Mouse (Mus musculus) c-Kit-positive CD71-negative TER-119-negative erythroid progenitor cells, embryonic 14.5 days (primary cell): Measurements from ENCODE around the gene Snap25.

Source experiments
- DNase-seq: peaks from one replicate; pipeline ENCODE4 v3.0.0-alpha.2; 2013; ENCODE audit warnings: low read depth

The Snap25 gene

DNA sequence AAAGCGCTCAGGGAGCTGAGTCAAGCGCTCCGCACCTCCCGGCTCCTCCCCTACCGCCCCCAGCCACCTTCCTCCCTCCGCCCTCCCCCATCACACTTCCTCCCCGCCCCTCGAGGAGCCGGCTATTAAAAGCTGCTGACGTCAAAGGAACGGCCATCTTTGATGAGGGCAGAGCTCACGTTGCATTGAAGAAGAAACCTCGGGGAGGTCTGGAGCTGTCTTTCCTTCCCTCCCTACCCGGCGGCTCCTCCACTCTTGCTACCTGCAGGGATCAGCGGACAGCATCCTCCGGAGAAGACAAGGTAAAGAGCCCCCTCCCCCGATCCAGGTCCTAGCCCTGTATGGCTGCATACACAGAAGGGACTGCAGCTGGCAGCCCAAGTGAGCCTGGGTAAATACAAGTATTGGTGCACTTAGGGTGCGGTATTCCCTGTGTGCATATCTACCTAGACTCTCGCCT is at the start of gene Snap25:
TSS of gene Snap25 (plus strand) at position 155 of the 460 bp plus-strand sequence.
- peak; percentile 13 for DNase-seq

DNA sequence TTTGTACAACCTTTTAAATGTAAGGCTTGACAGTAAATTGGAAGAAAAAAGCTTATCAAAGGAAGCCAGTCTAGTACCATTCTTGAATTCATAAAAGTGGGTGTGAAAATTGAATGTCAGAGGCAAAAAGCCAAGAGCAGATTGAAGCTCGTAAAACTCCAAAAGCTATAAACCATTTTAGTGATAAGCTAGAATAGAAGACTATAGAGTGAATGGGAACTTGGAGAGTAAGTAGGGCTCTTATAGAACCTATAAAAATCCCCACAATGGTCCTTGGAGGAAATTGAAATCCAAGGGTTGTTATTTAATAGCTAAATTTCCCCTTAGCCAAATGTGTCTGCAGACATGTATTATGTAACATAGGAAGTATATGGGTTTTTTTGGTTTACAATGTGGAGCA is 46.3 kb upstream of the Snap25 start:
- no peak for DNase-seq

DNA sequence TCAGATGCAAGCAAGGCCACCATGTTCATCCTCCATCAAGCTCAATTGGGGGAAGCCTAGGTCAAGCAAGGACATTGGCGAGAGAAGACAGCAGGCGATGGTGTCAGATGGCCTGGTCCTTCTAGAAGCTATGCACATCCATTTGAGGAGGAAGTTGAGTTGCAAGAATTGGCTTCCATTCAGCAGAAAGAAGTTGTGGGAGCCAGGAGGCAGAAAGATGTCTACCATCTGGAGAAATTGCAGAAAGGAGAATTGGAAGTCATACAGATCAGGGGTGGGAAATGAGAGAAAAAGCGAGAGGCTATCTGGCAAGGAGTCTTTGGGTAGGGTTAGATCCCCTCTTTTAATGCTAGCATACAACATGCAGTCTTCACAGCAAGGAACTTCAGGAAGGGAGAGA is 44.1 kb upstream of the Snap25 start:
- no peak for DNase-seq

DNA sequence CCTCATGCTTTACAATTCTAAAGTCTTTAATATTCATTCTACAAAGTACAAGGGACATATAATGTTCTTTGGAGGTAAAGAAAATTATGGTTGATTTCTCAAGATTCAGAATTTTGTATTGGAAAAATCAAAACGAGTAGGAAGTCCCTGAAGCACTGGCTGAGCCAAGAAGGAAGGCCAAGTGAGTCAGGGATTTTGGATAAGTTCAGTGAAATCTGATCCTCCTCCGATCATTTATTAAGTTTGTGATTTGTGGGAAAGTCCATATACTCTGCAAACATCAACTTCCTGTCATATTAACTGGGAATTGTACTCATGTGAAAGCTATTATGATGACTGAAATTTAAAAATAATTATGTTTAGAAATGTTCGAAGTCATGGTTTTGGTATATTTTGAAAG is 43.6 kb upstream of the Snap25 start:
- no peak for DNase-seq

DNA sequence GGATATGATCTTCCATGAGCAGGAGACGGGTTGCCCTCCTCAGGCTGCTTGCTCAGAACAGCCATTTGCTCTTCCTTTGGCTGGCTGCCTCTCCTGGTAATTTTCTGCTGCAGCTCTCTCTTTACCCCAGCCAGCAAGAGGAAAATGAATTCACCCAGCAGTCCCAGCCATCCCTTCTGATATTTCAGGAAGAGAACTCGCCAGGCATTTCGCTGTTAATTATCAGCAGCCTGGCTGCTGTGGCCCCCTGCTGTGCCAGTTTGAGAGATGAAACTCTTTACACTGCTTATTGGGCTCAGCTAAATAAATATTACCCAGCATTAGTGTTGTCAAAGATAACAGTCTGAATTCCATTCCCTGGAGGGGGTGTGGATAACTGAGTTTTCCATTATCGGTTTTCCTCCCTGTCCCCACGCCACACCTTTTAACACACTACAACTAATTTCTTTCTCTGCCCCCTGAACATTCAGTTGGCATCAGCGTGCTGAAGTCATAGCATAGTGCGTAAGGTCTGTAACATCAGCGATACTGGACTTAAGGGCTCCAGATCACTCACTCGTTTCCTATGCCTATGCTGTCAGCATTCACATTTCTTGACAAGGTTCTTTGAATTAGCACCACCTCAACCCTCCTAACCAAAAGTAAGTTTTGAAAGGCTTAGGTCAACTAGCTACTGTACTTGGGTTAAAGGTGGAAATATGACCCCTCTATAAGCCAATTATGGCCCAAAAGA is 42.5 kb upstream of the Snap25 start:
- DNase-seq, result no peak

DNA sequence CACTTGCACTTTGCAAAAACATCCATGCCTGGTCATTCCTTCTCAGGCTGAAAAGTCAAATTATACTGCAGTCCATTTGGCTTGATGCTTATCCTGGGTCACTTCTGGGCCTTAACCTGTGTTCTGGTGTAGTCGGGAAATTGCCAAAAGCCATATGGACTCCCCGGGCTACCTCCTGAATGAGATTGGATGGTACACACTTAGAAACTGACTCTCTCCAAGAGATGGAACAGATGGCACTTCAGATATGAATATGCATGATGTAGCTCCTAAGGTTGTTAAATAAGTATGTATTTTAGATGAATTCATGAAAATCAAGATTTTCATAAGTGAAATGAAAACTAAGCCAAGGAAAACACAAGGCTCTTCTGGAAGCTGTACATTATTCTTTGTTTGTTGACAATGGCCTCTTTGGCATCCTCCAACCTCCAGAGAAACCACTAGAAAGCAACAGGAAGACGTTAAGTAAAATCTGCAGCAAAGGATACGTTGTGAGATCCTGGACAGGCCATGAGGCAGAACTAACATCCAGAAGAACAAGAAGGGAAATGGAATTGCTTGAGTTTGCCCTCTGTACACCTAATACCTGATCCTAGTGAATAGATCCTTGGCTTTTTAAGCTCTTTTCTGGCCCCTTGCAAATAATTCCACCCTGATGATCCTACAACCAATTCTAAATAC is 39.0 kb upstream of the Snap25 start:
- no peak for DNase-seq

DNA sequence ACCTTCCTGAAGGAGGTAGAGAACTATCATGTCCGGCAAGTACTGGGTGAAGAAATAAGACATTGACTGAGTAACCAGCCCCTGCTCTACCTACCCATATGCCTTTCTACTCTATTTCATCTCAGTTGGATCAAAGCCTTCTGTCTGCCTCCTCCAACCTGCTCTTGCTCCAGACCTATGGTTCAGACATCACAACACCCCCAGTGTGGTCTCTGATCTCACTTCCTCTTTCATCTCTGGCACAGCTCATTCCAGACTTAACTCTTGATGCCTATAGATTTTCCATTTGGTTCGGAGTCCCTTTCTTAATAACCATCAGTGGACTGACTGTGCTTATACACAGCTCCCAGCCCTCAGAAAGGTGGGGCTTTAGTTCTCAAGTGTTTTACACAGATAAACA is 37.1 kb upstream of the Snap25 start:
- no peak for DNase-seq

DNA sequence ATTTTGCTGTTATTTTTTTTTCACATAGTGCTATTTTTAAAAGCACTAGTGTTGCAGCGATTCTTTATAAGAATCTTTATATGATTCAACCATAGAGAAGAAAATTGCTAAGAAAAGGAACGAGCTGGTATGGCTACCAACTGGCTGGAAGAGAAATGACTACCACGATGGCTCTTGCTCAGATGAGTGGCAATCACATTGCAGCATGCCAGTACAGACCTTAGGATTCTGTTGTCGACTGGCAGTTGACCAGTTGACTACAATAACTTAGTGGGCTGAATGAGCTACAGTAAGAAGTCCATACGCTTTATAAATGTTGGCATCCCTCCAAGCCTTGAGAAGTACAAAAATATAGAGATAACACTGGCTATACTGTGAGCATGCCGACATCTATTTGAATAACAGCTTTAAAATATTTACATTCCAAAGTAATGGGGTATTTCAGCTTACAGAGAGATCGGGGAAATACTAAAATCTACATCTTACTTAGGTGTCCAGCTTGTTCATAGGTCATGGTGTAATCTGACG is 36.3 kb upstream of the Snap25 start:
- DNase-seq, result no peak

DNA sequence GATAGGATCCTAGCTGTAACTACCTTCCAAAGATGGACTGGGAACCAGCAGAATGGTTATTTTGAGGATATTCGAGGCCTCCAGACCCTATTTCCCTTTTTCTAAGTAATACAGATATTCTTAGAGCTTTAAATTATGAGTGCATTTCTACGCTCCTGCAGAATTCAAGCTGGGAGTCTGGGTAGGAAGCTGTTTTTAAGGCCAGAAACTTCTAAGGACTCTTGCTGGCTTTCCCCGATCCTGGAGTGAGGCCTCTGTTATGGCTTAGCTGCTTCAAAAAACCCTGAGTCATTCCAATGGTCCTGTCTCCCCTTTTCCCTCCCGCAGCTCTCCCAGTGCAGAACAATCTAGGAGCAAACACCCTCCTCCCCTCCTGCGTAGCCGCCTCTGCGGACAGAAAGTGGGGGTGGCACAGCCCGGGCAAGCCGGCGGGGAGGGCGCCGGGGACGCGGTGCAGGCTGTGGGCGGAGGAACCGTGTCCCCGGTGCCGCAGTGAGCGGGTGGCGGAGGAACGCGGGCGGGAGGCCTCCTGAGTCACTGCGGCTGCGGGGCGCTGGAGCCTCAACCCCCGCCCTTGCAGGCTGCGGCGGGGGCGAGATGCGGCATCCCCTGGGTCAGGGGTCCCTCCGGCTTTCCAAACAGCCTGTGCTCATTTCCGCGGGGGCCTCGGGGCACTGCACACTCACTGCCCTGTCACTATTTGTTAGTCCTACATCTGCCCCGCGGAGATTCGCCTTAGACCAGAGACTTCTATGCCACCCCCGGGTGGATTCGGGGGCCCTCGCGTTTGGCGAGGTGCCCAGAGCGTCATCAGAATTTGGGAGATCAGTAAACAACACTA is 34.7 kb upstream of the Snap25 start:
- DNase-seq, result no peak

DNA sequence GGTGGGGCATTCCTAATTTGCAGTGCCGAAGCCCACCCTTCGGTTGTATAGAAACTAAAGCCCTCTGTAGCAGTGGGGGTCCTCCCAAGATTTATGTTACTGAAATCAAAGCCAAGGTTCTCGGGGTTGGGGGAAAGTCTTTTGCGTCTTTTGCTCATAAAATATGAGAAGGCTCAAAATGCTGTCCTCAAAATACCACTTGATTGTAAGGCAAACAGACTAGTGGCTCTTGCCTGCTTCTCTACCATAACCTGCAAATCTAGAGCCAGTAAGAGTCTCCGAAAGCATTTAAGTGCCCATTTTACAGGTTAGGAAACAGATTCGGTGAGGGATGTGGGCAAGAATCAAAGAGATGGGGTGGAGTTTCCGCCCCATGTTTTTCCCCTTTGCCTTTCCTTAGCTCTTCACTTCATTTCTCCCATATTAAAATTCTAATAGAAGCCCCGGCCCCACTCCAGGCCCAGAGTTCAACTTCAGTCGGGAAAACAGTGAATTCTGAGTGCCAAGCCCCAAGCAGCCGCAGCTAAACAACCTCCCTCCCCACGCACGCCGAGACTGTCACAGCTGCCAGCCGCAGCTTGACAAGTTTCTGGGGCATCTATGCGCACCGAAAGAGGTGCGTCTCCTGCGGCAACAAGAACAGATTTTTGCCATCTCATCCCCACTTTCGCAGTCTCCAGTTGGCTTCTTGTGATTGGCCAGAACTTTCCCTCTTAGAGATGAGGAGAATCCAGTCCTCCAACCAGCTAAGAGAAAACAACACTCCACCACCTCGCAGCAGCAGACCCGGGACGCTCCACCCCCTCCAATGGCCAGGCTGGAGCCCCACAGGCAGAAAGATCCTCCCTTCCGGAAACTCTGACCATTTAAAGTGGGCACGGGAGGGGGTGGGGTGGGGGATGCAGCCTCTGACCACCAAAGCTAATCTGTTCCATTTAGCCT is 33.7 kb upstream of the Snap25 start:
- no peak for DNase-seq

DNA sequence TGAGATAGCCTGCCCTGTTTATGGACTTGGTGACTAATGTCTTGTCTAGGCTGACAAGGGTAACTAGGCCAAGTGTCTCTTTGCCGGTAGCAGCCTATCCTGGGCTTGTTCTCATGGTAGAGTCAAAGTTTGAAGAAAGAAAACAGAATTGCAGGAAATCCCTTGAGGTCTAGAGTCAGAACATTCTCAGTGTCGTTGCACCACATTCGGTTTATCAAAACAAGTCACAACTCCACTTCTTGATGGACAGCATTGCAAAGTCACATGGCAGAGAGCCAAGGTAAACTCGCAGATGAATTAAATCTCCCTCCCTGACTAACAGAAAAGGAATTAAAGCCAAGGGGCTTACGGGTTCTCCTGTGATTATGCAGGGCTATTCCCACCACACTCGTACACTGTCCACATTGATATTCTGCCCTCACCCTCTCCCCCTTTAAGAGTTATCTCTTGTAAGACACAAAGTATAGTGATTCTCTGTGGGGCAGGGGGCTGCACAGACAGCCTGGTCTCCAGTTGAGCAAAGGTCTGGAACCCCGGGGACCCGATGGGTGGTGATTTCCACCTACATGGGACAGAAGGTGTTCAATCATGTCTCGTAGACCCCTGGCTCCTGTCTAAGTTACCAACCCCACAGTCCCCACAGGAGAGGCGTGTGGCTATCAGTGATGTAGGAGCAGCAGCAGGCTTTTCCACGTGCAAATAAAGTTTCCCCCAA is 30.9 kb upstream of the Snap25 start:
- no peak for DNase-seq

DNA sequence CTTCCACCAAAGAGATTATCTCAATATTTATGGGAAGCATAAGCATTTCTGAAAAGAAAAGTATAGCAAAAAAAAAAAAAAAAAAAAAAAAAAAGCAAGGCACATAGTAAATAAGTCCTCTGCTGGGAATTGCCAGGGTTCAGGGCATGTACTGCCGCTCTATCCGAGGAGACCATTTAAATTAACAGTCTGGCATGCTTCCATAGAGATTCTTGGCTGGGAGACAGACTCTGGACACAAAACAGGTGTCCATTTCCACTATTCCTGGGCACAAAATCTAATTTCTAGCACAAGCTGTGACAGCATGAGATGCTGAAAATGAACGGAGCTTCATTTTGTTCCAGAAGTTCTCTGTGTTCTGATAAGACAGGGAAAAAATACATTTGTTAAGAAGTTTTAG is 27.1 kb upstream of the Snap25 start:
- DNase-seq, result no peak

DNA sequence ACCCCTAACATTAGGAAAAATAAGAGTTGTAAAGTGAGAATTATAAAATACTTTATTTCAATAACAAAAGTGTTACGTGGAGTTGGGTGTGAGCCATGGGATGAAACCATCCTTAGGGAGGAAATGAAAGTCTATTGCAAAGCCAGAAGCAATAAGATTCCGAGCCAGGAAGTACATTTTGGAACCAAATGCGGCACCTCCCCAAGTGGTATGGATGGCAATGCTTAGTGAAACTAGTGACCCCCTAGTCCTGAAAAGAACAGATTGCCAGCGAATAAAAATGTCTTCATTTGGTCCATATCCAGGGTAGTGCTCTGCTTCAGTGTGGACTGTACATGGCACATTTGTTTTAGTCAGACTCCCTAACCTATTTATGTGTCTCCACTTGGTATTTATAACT is 25.9 kb upstream of the Snap25 start:
- no peak for DNase-seq

DNA sequence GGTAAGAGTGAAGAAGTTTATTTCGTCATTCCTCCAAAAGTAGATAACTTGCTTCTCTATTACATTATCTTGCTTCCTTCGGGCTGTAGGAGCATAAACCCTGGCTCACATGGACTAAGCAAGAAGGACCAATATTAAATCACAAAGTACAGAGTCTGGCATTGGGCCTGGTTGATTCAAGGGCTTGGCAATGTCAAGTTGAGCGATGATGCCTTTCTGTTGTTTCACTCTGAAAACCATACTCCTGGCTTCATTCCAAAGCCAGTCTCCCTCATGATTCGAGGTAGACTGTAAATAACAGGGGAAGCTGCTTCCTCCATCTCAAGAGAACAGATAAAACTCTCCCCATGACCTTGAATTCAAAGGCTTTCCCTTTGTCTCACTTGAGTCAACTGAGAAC is 23.8 kb upstream of the Snap25 start:
- no peak for DNase-seq

DNA sequence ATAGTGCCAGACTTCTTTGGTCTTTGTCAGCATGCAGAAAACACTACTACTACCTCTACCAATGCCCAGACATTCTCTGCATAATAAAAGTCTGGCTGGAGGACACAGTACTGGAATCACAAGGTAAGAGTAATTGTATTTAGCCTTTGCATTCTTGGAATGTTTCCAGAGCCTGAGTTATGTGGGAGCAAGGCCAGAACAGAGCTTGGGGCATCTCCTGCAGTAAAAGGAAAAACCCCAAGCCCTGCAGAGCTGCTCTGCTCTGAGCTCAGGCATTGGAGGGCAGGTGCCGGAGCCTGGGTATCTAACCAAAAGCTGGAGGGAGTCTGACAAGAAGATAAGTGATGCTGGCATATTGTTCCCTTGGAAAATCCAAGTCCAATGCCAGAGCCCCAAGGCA is 21.6 kb upstream of the Snap25 start:
- no peak for DNase-seq

DNA sequence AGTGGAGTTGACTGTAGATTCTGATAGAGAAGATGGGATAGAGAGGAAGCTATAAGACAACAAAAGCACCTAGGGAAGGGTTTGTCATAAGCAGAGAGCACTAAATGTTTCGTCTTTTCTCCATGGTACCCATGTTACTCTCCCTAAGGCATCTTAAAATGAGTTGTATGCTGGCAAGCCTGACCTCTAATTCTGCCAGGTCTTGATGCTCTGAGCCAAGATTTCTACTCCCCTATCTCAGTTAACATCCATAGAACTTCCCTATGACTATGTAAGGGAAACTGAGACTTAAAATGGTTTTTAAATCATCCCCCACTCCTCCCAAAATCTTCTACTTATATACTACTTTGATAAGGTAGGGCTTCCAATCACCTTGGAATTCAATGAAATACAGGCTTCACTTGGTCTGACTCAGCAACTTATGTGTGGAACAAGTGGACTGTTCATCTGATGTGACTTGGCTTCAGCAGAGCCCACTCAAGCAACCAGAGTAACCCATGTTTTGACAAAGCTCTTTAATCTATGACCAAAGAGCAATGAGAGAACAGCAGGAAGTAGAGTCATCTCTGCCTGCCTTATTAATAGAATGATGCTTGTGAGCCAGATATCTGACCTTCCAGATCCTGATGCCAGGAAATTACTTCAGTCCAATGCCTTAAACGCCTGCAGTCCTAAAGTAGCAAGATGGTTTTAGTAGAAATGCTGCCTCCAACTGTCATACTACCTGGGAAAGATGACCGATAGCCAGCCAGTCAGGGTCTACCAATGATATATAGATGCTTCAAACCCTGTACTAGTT is 13.6 kb upstream of the Snap25 start:
- DNase-seq, result no peak

DNA sequence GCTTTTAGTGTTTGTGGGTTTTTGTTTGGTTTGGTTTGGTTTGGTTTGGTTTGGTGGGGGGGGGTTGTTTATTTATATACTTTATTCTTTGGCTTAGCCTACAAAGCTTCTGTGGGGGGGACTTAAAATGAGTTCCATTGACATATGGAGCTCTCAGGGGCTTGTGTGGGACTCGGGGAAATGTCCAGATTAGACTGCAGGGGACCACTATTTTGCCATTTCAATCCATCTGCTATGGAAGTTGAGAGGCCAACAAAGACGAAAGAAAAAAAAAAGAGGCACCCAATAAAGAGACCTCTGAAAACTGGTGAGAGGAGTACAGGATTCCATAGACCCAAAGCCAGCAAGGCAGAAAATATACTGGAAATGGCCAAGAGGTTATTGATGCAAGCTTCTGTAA is 9.9 kb upstream of the Snap25 start:
- no peak for DNase-seq

DNA sequence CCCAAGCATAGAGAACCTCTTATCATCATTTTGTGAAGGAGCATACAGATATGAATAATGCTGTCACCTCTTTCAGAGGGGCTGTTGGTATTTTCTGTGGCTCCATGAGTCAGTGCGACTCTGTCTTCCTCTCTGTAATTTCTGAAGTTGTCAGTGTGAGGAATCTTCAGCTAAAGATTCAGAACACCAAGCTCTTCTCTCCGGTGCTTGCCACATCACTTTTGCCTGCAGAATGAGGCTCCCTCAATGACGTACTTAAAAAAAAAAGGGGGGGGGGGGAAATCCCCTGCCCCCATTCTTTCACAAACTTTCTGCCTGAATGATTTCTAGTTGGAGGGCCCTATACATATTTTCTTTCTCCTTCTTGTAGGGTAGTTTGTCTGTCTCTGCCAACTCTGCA is 2.1 kb upstream of the Snap25 start:
- DNase-seq, result no peak

DNA sequence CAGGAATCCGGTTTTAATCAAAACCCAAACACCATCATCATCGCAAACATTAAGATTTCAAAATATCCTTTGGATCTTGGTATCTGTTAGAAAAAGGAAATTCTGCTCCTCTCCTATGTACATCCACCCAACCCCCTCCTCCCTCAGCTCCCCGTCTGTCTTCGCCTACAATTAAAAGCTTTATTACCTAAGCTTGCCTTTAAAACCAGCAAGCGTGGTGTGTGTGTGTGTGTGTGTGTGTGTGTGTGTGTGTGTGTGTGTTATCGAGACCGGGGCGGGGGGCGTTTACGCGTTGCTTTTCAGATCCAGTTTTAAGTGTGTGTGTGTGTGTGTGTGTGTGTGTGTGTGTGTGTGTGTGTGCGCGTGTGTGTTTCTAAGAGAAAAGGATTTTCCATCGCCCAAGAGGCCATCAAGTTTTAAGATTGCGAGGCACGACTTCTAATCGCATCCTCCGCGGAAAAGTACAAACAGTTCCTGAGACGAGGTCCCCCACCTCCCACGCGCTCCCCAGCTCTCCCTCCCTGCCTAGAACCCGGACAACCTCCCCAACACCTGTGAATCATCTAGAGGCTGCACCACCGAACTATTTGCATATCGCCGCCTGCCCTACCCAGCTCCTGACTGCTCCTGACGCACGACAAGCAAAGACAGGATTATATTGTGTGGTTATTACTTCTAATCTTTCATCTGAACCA is 1.4 kb upstream of the Snap25 start:
- no peak for DNase-seq
